Mouse (Mus musculus): ENCODE results near the gene Syt1.

GRCm38 (mm10) chr10:108979660-108980059 is 31.1 kb downstream of the Syt1 start:
- TF ChIP-seq CTCF (IDR thresholded peaks at IDR 0.05; ENCODE audit: low read depth) (no peak), EP300 (IDR thresholded peaks at IDR 0.05; ENCODE audit: low read depth) (no peak)
